Mouse (Mus musculus) hindbrain, embryonic 10.5 days (tissue): ENCODE data around the gene Oscp1. TPM values are rescaled to one million over a fixed set of nuclear protein-coding genes. Genes with fewer than 3 reads are reported as not detected.
"Not testable (repeated sequence)": the region's sequence is repeated elsewhere in the genome, so short reads cannot be mapped to it uniquely, and the experiment has no call there.

Experiments
- DNase-seq: peaks from one replicate; pipeline ENCODE4 v3.0.0-alpha.2; 2017; ENCODE audit warnings: low spot score
- H3K27ac ChIP-seq: fragments of 300-500 bp; sonication (generic); 2 replicates; pipeline ENCODE4 v1.5.1; 2016; ENCODE audit warnings: mild to moderate bottlenecking, moderate library complexity
- H3K27me3 ChIP-seq: fragments of 300-500 bp; sonication (generic); 2 replicates; pipeline ENCODE4 v1.6.1; 2016; ENCODE audit warnings: mild to moderate bottlenecking; ENCODE audit not compliant: poor library complexity, insufficient read depth, severe bottlenecking
- H3K36me3 ChIP-seq: fragments of 300-500 bp; sonication (generic); 2 replicates; pipeline ENCODE4 v1.6.1; 2016; ENCODE audit warnings: mild to moderate bottlenecking, moderate library complexity
- H3K4me1 ChIP-seq: fragments of 300-500 bp; sonication (generic); replicated peaks from 2 replicates; pipeline ENCODE4 v1.6.1; 2016; ENCODE audit warnings: mild to moderate bottlenecking
- H3K4me3 ChIP-seq: fragments of 300-500 bp; sonication (generic); 2 replicates; pipeline ENCODE4 v1.5.1; 2016; ENCODE audit warnings: mild to moderate bottlenecking, moderate library complexity
- H3K9me3 ChIP-seq: fragments of 300-500 bp; sonication (generic); 2 replicates; pipeline ENCODE4 v1.6.1; 2016; ENCODE audit warnings: mild to moderate bottlenecking, moderate library complexity
- WGBS: fragments of 180-500 bp; shearing (Covaris S2); methylation state at CpG from one replicate; pipeline ENCODE4 v1.1.7; 2016; 5-methylcytosine and 5-hydroxymethylcytosine counted together
- polyA plus RNA-seq: library from polyadenylated mRNA; unstranded; fragments of >200 nt; fragmentation: Nextera tagmentation; extraction: Ambion mirVana; gene quantifications from 2 replicates; pipeline ENCODE4 v1.2.1, GENCODE M21; 2016

The Oscp1 gene
- polyA plus RNA-seq, 1 experiment from 2014 or later, result 30.9 TPM

DNA sequence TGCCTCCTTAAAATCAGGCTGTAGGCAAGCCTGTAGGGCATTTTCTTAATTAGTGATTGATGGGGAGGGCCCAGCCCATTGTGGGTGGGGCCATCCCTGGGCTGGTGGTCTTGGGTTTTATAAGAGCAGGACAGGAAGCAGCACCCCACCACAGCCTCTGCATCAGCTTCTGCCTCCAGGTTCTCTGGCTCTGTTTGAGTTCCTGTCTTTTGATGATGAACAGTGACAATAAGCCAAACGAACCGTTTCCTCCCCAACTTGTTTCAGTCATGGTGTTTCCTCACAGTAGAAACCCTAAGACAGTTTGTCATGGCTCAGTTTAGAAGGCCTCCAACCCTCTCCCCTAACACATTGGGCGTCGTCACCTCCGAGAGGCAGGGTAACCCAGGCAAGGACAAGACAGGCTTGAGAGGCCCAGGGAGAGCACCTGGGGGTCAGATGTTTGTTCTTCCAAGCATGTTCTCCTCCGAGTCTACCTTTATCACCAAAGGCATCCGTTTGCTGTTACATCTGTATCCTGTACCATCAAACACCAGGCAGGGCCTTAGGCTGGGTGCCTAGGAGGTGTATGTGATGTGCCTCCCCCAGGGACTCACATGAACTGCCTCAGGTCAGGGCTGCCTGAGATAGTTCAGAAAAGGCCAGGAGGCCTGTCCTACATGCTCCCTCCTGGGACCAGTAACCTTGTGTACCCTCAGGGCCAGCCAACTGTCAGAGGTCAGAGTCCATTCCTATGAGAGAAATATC lies 31.9 kb downstream of the Oscp1 start:
- Histone ChIP-seq H3K4me1 (0 out of 2 replicates have a peak, but pooled peaks cover 6% of the 10 kb centered on the region), H3K27me3 (no peaks in the 10 kb centered on the region), H3K4me3 (no peak overlapping the region), H3K27ac (no peak overlapping the region), H3K36me3 (peaks cover 8% of the 10 kb centered on the region; the same call in 1 of the 2 replicates), H3K9me3 (no peaks in the 10 kb centered on the region)
- no peak for DNase-seq
- 80% methylated on average over 7 of the region's 7 CpGs for WGBS

DNA sequence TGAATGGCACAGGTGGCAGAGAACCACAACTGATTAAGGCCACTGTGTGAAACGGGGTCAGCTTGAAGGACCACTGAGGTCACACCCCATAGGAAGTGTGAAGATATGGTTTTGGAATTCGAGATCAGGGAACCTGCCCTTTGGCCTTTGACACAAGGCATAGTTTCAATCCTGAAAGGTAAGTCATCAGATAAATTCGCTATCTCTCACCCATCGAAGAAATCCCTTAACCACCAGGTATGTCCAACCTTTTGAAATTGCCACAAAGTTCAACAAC lies 32.4 kb downstream of the Oscp1 start:
- no peak overlapping the region for H3K27ac ChIP-seq
- DNase-seq, result no peak
- no peak overlapping the region for H3K4me3 ChIP-seq
- peaks cover 8% of the 10 kb centered on the region; the same call in 1 of the 2 replicates for H3K36me3 ChIP-seq
- H3K9me3 ChIP-seq, result no peaks in the 10 kb centered on the region
- H3K4me1 ChIP-seq, result 0 out of 2 replicates have a peak, but pooled peaks cover 6% of the 10 kb centered on the region
- H3K27me3 ChIP-seq, result no peaks in the 10 kb centered on the region
- 87% methylated on average over 4 of the region's 4 CpGs for WGBS

DNA sequence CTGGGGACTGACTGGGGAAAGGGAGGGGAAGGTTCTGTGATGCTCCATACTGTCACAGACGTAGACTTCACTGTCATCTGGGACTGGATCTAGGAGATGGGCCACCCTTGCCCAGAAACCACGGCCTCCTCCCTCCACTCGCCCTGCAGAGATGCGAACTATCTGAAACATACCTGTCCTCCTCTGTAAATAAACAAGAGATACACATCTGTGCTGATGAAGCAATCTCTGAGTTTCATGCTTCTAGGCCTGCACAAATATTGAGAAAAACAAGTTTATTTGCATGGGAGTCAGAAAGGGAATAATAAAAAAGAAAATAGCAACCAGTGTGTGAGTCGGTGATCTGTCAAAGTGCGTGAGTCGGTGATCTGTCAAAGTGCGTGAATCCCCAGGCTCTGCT lies 33.5 kb downstream of the Oscp1 start:
- Histone ChIP-seq H3K9me3 (no peaks in the 10 kb centered on the region), H3K4me3 (no peak overlapping the region), H3K27me3 (no peaks in the 10 kb centered on the region), H3K4me1 (peaks cover 8% of the 10 kb centered on the region), H3K27ac (no peak overlapping the region), H3K36me3 (peaks cover 8% of the 10 kb centered on the region; the same call in 1 of the 2 replicates)
- WGBS, result 83% methylated on average over 8 of the region's 8 CpGs
- no peak for DNase-seq

DNA sequence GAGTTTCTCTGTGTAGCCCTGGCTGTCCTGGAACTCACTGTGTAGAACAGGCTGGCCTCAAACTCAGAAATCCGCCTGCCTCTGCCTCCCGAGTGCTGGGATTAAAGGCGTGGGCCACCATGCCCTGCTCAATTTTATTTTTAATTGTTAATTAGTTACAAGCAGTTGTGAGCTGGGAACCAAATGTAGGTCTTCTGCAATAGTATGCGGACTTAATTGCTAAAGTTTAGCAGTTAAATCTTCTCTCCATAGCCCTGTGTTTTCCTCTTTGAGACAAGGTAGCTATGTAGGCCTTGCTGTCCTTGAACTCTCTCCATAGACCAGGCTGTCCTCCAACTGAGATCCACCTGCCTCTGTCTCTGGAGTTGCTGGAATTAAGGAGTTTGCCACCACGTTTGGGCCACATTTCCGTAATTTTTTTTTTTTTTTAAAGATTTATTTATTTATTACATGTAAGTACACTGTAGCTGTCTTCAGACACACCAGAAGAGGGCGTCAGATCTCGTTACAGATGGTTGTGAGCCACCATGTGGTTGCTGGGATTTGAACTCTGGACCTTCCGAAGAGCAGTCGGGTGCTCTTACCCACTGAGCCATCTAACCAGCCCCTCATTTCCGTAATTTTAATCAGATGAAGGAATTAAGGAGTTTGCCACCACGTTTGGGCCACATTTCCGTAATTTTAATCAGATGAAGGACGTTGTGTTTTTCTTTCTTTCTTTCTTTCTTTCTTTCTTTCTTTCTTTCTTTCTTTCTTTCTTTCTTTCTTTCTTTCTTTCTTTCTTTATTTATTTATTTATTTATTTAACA lies 37.5 kb downstream of the Oscp1 start:
- not testable (repeated sequence) for DNase-seq, H3K9me3 ChIP-seq, H3K27me3 ChIP-seq
- peak overlapping the region; percentile 71 for H3K4me3 ChIP-seq
- H3K4me1 ChIP-seq, result peaks cover 24% of the 10 kb centered on the region
- 59% methylated on average over 14 of the region's 14 CpGs for WGBS
- H3K27ac ChIP-seq, result peak overlapping the region; percentile 90
- H3K36me3 ChIP-seq, result peaks cover 17% of the 10 kb centered on the region

DNA sequence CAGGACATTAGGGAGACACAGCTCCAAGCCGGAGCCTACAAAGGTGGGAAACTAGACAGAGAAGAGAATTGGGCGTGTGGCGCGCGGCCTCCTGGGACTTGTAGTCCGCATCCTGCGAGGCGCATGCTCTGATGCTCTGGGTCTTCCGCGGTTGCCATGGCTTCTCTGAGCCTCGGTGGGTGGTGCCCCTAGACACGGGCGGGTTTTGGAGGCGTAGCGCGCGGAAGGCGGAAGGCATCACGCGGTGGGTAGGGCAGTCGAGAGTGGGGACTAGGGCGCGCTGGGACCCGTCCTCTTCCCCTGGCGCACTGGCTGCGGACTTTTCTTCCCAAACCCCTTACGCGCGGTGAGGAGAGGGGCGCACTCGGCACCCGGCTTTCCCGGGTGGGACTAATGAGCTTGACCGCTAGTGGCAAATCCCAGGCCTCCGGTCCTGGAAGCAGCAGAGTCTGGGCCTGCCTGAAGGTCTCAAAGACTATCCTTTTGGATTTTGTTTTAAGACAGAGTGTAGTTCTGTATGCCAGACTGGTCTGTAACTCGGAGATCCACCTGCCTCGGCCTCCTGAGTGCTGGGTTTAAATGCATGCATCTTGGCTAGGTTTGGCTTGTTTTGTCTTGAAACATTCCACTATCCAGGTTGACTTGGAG lies 38.2 kb downstream of the Oscp1 start, which contains the start of gene Lsm10:
Gene Lsm10 (plus strand): TSS at position 160 of the 648 bp plus-strand sequence.
- peaks cover 24% of the 10 kb centered on the region for H3K4me1 ChIP-seq
- peak within 1 kb of the TSS; percentile 90 for H3K27ac ChIP-seq
- H3K27me3 ChIP-seq, result no peaks in the 10 kb centered on the region
- WGBS, result 4% methylated on average over 37 of the region's 37 CpGs
- peak; percentile 95 for DNase-seq
- peak within 1 kb of the TSS; percentile 71 for H3K4me3 ChIP-seq
- H3K36me3 ChIP-seq, result peaks cover 17% of the 10 kb centered on the region
- no peaks in the 10 kb centered on the region for H3K9me3 ChIP-seq

DNA sequence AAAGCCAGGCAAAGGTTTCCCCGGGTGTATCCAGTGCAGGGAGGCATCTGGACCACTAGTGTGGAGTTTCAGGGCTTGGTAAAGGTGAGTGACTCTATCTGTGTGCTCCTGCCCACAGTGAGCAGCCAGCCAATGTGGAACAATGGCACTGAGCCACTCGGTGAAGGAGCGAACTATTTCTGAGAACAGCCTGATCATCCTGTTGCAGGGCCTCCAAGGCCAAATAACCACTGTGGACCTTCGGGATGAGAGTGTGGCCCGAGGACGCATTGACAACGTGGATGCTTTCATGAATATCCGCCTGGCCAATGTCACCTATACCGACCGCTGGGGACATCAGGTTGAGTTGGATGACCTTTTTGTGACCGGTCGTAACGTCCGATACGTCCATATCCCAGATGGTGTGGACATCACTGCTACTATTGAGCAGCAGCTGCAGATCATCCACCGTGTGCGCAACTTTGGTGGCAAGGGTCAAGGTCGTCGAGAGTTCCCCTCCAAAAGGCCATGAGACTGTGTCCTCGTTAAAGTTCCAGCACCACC lies 39.4 kb downstream of the Oscp1 start:
- DNase-seq, result no peak
- Histone ChIP-seq H3K4me1 (peaks cover 33% of the 10 kb centered on the region), H3K36me3 (peaks cover 17% of the 10 kb centered on the region), H3K9me3 (no peaks in the 10 kb centered on the region), H3K4me3 (peak overlapping the region; percentile 71; the same call in 1 of the 2 replicates), H3K27ac (no peak overlapping the region), H3K27me3 (no peaks in the 10 kb centered on the region)
- WGBS, result 93% methylated on average over 20 of the region's 20 CpGs

DNA sequence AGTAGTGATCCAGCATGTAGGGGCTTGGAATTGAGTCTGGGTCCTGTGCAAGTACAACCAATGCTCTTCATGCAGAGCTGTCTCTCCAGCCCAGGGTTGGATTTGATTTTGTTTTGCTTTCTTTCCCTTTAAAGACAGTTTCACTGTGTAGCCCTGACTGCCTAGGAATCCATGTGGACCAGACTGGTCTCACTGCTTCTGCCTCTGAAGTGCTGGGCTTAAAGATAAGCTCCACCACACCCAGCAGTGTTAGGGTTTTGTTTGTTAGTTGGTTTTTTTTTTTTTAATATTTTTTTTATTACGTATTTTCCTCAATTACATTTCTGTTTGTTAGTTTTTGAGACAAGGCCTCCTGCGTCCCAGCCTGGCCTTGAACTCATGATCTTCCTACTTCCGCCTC lies 41.0 kb downstream of the Oscp1 start:
- peaks cover 17% of the 10 kb centered on the region for H3K36me3 ChIP-seq
- H3K9me3 ChIP-seq, result no peaks in the 10 kb centered on the region
- H3K4me1 ChIP-seq, result peaks cover 44% of the 10 kb centered on the region
- H3K27me3 ChIP-seq, result no peaks in the 10 kb centered on the region
- H3K4me3 ChIP-seq, result no peak overlapping the region
- WGBS, result 92% methylated on average over 3 of the region's 3 CpGs
- DNase-seq, result no peak
- no peak overlapping the region for H3K27ac ChIP-seq

DNA sequence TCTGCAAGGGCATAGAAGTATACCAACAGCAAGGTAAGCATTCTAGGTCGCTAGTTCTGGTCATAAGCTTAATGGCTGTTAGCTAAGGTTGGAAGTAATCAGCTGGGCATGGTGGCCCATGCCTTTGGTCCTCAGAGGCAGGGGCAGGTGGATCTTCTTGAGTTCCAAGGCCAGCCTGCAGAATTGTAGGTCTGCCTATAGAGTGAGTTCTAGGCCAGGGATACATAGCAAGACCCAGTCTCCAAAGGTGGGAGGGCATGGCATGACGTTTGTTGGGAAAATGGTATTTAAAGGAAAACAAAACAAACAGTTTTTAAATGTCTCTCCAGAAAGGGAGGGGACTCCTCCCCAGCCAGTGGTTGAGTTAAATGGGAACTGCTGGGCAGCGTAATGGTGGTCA lies 42.4 kb downstream of the Oscp1 start:
- no peak overlapping the region for H3K27ac ChIP-seq
- no peak for DNase-seq
- no peak overlapping the region for H3K4me3 ChIP-seq
- H3K27me3 ChIP-seq, result no peaks in the 10 kb centered on the region
- H3K4me1 ChIP-seq, result peaks cover 58% of the 10 kb centered on the region
- 88% methylated on average over 3 of the region's 3 CpGs for WGBS
- peaks cover 17% of the 10 kb centered on the region for H3K36me3 ChIP-seq
- no peaks in the 10 kb centered on the region for H3K9me3 ChIP-seq

DNA sequence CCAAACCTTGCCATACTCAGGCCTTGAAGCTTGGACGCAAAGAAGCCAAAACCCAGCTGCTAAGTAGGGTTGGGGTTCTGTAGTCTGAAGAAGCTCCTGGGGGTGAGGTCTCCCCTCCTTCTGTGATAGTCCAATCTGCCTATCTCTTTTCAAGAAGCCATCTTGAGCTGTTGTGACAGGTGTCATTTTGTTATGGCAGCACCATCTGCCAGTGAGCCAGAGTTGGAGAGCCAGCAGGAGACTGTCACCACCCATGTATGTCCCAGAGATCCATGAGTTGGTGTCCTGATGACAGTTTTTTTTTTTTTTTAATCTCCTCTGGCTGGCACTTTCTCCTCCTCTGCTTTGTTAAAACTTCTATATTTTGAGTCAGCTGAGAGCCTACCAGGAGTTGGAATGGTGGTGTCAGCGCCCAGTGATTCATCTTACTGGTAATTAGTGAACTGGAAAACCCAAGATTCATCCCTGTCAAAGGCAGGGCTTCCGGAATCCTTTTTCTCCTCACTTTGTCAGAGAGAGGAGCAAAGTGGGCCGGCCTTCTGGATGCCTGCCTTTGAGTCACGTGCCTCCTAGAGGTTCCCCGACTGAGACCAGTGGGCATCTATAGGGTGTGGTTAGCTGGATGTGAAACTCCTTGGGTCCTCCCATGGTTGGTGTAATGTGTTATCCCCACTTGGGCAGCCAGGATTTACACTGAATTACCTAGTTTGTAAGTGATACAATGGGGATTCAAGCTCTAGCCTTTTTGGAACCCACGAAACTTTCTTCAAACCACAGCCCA lies 43.9 kb downstream of the Oscp1 start:
- Histone ChIP-seq H3K9me3 (no peaks in the 10 kb centered on the region), H3K27me3 (no peaks in the 10 kb centered on the region), H3K4me1 (peaks cover 55% of the 10 kb centered on the region), H3K4me3 (peak overlapping the region; percentile 92; the same call in 1 of the 2 replicates), H3K36me3 (peaks cover 21% of the 10 kb centered on the region), H3K27ac (peak overlapping the region; percentile 92)
- no peak for DNase-seq
- 46% methylated on average over 7 of the region's 7 CpGs for WGBS

DNA sequence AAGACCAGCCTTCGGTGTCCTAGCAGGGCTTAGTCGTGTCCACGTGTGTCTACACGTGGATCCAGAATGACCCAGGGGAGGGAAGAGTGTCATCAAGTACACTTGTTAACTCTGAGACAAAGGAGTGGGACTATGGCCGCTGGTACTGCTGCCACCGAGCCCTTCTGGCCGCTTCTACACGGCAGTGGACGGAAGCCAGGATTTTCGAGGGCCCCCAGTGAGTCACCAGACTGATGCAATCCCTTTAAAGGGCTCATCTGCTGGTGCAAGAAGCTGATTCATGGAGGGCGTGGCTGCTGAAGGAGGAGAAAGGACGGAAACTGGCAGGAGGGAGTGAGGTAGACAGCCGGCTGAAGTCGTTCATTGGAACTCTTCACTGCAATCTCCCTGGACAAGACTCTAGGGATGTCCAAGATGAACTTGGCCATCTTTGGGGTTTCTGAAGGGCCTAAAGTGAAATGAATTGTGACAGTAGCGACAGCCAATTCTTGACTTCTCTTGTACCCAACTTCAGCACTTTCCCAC lies 44.8 kb downstream of the Oscp1 start:
- H3K4me1 ChIP-seq, result peaks cover 51% of the 10 kb centered on the region
- peak overlapping the region; percentile 92 for H3K27ac ChIP-seq
- H3K27me3 ChIP-seq, result no peaks in the 10 kb centered on the region
- DNase-seq, result peak; percentile 55
- H3K36me3 ChIP-seq, result peaks cover 19% of the 10 kb centered on the region
- WGBS, result 2% methylated on average over 15 of the region's 15 CpGs
- no peaks in the 10 kb centered on the region for H3K9me3 ChIP-seq
- H3K4me3 ChIP-seq, result peak overlapping the region; percentile 92

DNA sequence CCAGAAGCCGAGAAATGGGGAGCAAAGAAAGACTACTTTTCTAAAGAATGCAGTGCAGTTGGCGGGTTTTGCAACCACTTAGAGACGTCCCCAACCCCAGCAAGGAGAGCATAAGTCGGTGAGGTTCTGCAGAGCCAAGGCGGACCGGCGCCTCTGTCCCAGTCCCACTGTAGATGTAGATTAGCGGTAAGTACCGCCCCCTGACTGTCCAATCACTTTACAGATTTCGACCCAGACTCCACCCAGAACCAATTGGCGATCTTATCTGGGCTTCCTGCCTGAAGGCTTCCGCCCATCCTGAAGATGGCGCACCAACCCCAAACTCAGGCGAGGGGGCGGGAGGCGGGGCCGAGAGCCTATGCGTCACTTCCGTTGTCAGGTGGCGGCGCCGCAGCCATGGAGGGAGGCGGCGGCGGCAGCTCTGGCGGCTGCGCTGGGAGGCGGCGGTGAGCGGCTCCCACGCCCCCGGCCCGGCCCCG lies 45.3 kb downstream of the Oscp1 start, which contains the start of gene Stk40:
Gene Stk40 (plus strand): TSS at position 368 of the 479 bp plus-strand sequence.
- WGBS, result under 1% methylated on average over 34 of the region's 34 CpGs

More for the DNA sequence above, 45.3 kb downstream of the Oscp1 start, which contains the start of gene Stk40:
- DNase-seq, result peak; percentile 98
- H3K4me3 ChIP-seq, result peak within 1 kb of the TSS; percentile 92
- H3K4me1 ChIP-seq, result peaks cover 55% of the 10 kb centered on the region
- peak within 1 kb of the TSS; percentile 92 for H3K27ac ChIP-seq
- peaks cover 13% of the 10 kb centered on the region for H3K36me3 ChIP-seq
- H3K9me3 ChIP-seq, result no peaks in the 10 kb centered on the region
- no peaks in the 10 kb centered on the region for H3K27me3 ChIP-seq
